Comparison of ENCODE assay signal across 12 mouse cellular contexts in the genomic region with DNA sequence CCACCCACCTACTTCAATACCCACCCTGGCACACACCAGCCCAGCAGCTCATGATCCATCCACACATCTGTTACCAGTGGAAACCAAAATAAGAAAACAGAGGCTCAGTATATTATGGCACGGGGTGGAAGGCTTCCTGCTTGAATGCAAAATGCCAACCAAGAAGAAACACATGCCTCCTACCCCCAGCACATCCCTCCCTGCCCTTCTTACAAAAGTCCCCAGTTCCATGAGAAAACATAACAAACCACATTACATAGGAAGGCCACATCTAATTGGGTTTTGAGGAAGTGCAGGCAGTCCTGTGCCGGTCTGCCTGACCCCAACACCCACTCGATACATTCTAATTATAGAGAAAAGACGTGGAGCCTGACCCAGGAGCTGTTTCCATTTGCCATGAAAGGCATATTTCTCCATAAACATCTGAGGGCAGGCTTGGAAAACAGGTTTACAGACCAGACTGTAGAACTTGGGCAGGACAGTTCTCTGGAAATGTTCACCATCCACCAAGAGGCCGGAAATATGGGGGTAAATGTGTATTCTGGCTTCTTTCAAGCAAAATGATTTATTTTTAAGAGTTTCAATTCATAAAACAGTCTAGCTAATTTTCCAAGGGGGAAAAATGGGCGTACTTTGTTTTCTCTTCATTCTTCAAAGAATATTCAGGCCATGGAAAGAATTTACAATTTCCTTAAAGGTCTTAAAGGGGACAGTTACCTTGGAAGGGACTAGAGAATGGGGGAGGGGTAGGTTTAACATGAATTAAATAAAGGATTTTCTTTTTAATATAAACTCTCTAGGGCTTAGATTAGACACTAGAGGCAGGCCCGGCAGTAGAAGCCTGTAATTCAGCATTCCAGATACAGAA.
DNase-seq lines count a peak whose midpoint lies in the region; ATAC-seq and TF ChIP-seq lines count a peak whose summit lies in the region.
"Had no signal": no experiment of that assay in that cellular context is flagged by ENCODE, and none has a peak within 500 bp of the region (broad histone marks: within the 10 kb centered on the region; RNA-seq: fewer than 3 reads in every experiment).

No protein-coding gene starts in this region.

- H3K27ac ChIP-seq in heart, embryonic 13.5 days (replicated peaks), result peak overlapping the region; percentile 68
- H3K27ac ChIP-seq in heart, embryonic 11.5 days (ENCODE audit: low read depth, low read length), result no peak overlapping the region
- H3K27ac ChIP-seq in bone marrow macrophage, adult 2 months (ENCODE audit: insufficient read depth, low read depth, low read length), result peak overlapping the region; percentile 55
- H3K27ac ChIP-seq in limb, embryonic 14.5 days (replicated peaks; ENCODE audit: low read depth, low read length), result peak overlapping the region; percentile 73
- no peak overlapping the region for H3K27ac ChIP-seq in forebrain, embryonic 15.5 days (replicated peaks)

- no peak for ATAC-seq in heart, embryonic 13.5 days (ENCODE audit: extremely low read depth, insufficient number of reproducible peaks, low FRiP score, low TSS enrichment)
- no peak for ATAC-seq in heart, embryonic 11.5 days (replicated peaks; ENCODE audit: insufficient number of reproducible peaks, low FRiP score, low TSS enrichment)
- peak; percentile 66 for ATAC-seq in limb, embryonic 14.5 days (ENCODE audit: low FRiP score, low read depth)
- no peak for ATAC-seq in forebrain, embryonic 15.5 days (replicated peaks)

- peak overlapping the region; percentile 7; the same call in 1 of the 2 replicates for H3K4me2 ChIP-seq in heart, embryonic 13.5 days
- H3K4me2 ChIP-seq in heart, embryonic 11.5 days, result no peak overlapping the region
- no peak overlapping the region for H3K4me2 ChIP-seq in limb, embryonic 14.5 days (replicated peaks; ENCODE audit: low read depth, low read length, severe bottlenecking)
- H3K4me2 ChIP-seq in forebrain, embryonic 15.5 days (replicated peaks), result no peak overlapping the region
- H3K4me2 ChIP-seq: lung, embryonic 14.5 days had no signal

- 39% methylated on average over 7 of the region's 7 CpGs for WGBS in heart, embryonic 13.5 days
- 50% methylated on average over 7 of the region's 7 CpGs for WGBS in heart, embryonic 11.5 days (ENCODE audit: insufficient replicate concordance)
- WGBS in limb, embryonic 14.5 days, result 29% methylated on average over 7 of the region's 7 CpGs
- WGBS in forebrain, embryonic 15.5 days, result 77% methylated on average over 7 of the region's 7 CpGs

- peaks cover 27% of the 10 kb centered on the region for H3K4me1 ChIP-seq in heart, embryonic 13.5 days
- H3K4me1 ChIP-seq in heart, embryonic 11.5 days (ENCODE audit: control insufficient read depth, insufficient read depth, low read length), result peaks cover 10% of the 10 kb centered on the region
- peaks cover 20% of the 10 kb centered on the region for H3K4me1 ChIP-seq in bone marrow macrophage, adult 2 months (ENCODE audit: control insufficient read depth, insufficient read depth, low read length)
- H3K4me1 ChIP-seq in limb, embryonic 14.5 days (ENCODE audit: control insufficient read depth, insufficient read depth, low read length), result peaks cover 32% of the 10 kb centered on the region
- peaks cover 10% of the 10 kb centered on the region; the same call in 1 of the 2 replicates for H3K4me1 ChIP-seq in forebrain, embryonic 15.5 days

- H3K9ac ChIP-seq in heart, embryonic 13.5 days, result no peak overlapping the region
- no peak overlapping the region for H3K9ac ChIP-seq in heart, embryonic 11.5 days (ENCODE audit: low read depth, low read length)
- no peak overlapping the region for H3K9ac ChIP-seq in limb, embryonic 14.5 days (ENCODE audit: low read depth, low read length, severe bottlenecking)
- H3K9ac ChIP-seq in forebrain, embryonic 15.5 days (replicated peaks), result no peak overlapping the region
- H3K9ac ChIP-seq: lung, embryonic 14.5 days had no signal

- TF ChIP-seq POLR2A in bone marrow macrophage, adult 2 months (IDR thresholded peaks at IDR 0.05; ENCODE audit: borderline replicate concordance, low read depth, low read length), result no peak
- no peak for TF ChIP-seq POLR2A in limb, embryonic 14.5 days (IDR thresholded peaks at IDR 0.05; ENCODE audit: borderline replicate concordance, extremely low read depth, insufficient read depth, insufficient read length)

- no peaks in the 10 kb centered on the region for H3K36me3 ChIP-seq in heart, embryonic 13.5 days
- H3K36me3 ChIP-seq in heart, embryonic 11.5 days (ENCODE audit: control insufficient read depth, insufficient read depth, low read length), result no peaks in the 10 kb centered on the region
- no peaks in the 10 kb centered on the region for H3K36me3 ChIP-seq in limb, embryonic 14.5 days (ENCODE audit: control insufficient read depth, insufficient read depth, low read length)
- no peaks in the 10 kb centered on the region for H3K36me3 ChIP-seq in forebrain, embryonic 15.5 days
- H3K36me3 ChIP-seq: G1E had no signal

- no peaks in the 10 kb centered on the region for H3K27me3 ChIP-seq in heart, embryonic 13.5 days (replicated peaks)
- no peaks in the 10 kb centered on the region for H3K27me3 ChIP-seq in heart, embryonic 11.5 days (ENCODE audit: control insufficient read depth, insufficient read depth, low read length)
- no peaks in the 10 kb centered on the region for H3K27me3 ChIP-seq in limb, embryonic 14.5 days (ENCODE audit: control insufficient read depth, insufficient read depth, low read length)
- no peaks in the 10 kb centered on the region for H3K27me3 ChIP-seq in forebrain, embryonic 15.5 days

- H3K4me3 ChIP-seq in heart, embryonic 13.5 days, result no peak overlapping the region
- H3K4me3 ChIP-seq in heart, embryonic 11.5 days (ENCODE audit: low read depth, low read length), result no peak overlapping the region
- H3K4me3 ChIP-seq in bone marrow macrophage, adult 2 months (ENCODE audit: insufficient read depth, low read length), result no peak overlapping the region
- no peak overlapping the region for H3K4me3 ChIP-seq in limb, embryonic 14.5 days (replicated peaks; ENCODE audit: low read length)
- H3K4me3 ChIP-seq in forebrain, embryonic 15.5 days, result no peak overlapping the region

- no peaks in the 10 kb centered on the region for H3K9me3 ChIP-seq in heart, embryonic 13.5 days
- H3K9me3 ChIP-seq in heart, embryonic 11.5 days (replicated peaks; ENCODE audit: control insufficient read depth, low read length), result no peaks in the 10 kb centered on the region
- no peaks in the 10 kb centered on the region for H3K9me3 ChIP-seq in limb, embryonic 14.5 days (ENCODE audit: control insufficient read depth, low read length)
- no peaks in the 10 kb centered on the region for H3K9me3 ChIP-seq in forebrain, embryonic 15.5 days
- H3K9me3 ChIP-seq: G1E had no signal

- peak; percentile 42 for DNase-seq in forelimb bud, embryonic 11.5 days (ENCODE audit: low read depth, low spot score)
- peak; percentile 57 for DNase-seq in limb, embryonic 14.5 days (ENCODE audit: low spot score)
- DNase-seq in embryo, embryonic 9.5 days (ENCODE audit: extremely low spot score), result no peak
- DNase-seq in layer of hippocampus, postnatal 10 days (ENCODE audit: low spot score in 2 of 2), result no peak
- DNase-seq: cerebellum, adult 11-12 months; lung, embryonic 14.5 days; thymus, postnatal 14 days had no signal

- no peak for TF ChIP-seq CTCF in bone marrow macrophage, adult 2 months (IDR thresholded peaks at IDR 0.05; ENCODE audit: low read depth, low read length)

Comparison
In these comparisons a context has a peak if more than half of its experiments do, and no peak if none do; other contexts are left out.
1. H3K27ac ChIP-seq: peak in heart, embryonic 13.5 days (single experiment), bone marrow macrophage, adult 2 months (single experiment) and limb, embryonic 14.5 days (single experiment); none in heart, embryonic 11.5 days (single experiment) and forebrain, embryonic 15.5 days (single experiment).
2. DNase-seq: peak in forelimb bud, embryonic 11.5 days (single experiment) and limb, embryonic 14.5 days (single experiment); none in embryo, embryonic 9.5 days (single experiment) and layer of hippocampus, postnatal 10 days (0 of 2).